Mouse (Mus musculus) CH12.LX (cell line): ENCODE data around the gene Nufip2. TPM values are rescaled to one million over a fixed set of nuclear protein-coding genes. Genes with fewer than 3 reads are reported as not detected.
A peak's percentile ranks its signal among the peaks of the same experiment; 100 is the strongest.

Source experiments
- DNase-seq: peaks from one replicate; pipeline ENCODE4 v3.0.0-alpha.2; 2013; ENCODE audit errors: extremely low read depth
- H3K27ac ChIP-seq: 2 replicates; pipeline ENCODE4 v1.5.1; 2012; ENCODE audit warnings: low read depth, mild to moderate bottlenecking, control low read depth, moderate library complexity; ENCODE audit not compliant: insufficient read depth
- H3K27me3 ChIP-seq: replicated peaks from 2 replicates; pipeline ENCODE3; 2012; ENCODE audit warnings: inconsistent platforms
- H3K36me3 ChIP-seq, 2 experiments: replicated peaks in 1 of 2; 2 replicates each; pipeline versions ENCODE3 to v1.6.1; 2012; ENCODE audit warnings: inconsistent platforms in 1 of 2, low read length in 1 of 2, mild to moderate bottlenecking in 1 of 2, mixed read lengths in 1 of 2, moderate library complexity in 1 of 2; ENCODE audit not compliant: control insufficient read depth in 1 of 2, insufficient read depth in 1 of 2
- H3K4me1 ChIP-seq, 2 experiments: 2 replicates each; pipeline ENCODE4 v1.6.1; 2012; ENCODE audit warnings: inconsistent platforms in 1 of 2, moderate library complexity in 1 of 2; ENCODE audit not compliant: insufficient read depth in 2 of 2, control insufficient read depth in 1 of 2
- H3K4me2 ChIP-seq: 2 replicates; pipeline ENCODE4 v1.6.1; 2012; ENCODE audit warnings: low read depth, mild to moderate bottlenecking, control low read depth; ENCODE audit not compliant: poor library complexity, insufficient read depth, severe bottlenecking
- H3K4me3 ChIP-seq, 3 experiments: fragments of 150-350 bp in 1 of 3; sonication (generic) in 1 of 3; replicated peaks in 1 of 3; 2 replicates each; pipeline versions ENCODE3 to v1.5.1; 2011 to 2012; ENCODE audit warnings: low read depth in 2 of 3, low read length in 2 of 3, mild to moderate bottlenecking in 2 of 3, moderate library complexity in 2 of 3, control low read depth in 1 of 3, improper control_type of control experiment in 1 of 3, inconsistent platforms in 1 of 3, mixed read lengths in 1 of 3; ENCODE audit not compliant: poor library complexity in 1 of 3
- H3K79me2 ChIP-seq: replicated peaks from 2 replicates; pipeline ENCODE4 v1.6.1; 2012; ENCODE audit warnings: mild to moderate bottlenecking, moderate library complexity; ENCODE audit not compliant: control insufficient read depth, poor library complexity, insufficient read depth, severe bottlenecking; ENCODE audit errors: extremely low read depth
- H3K9ac ChIP-seq: 2 replicates; pipeline ENCODE4 v1.6.1; 2012; ENCODE audit warnings: low read depth, mild to moderate bottlenecking, control low read depth, moderate library complexity; ENCODE audit not compliant: insufficient read depth
- H3K9me3 ChIP-seq: replicated peaks from 2 replicates; pipeline ENCODE3; 2012; ENCODE audit warnings: low read length, inconsistent platforms, mixed read lengths
- BHLHE40 ChIP-seq: IDR thresholded peaks from 2 replicates; pipeline ENCODE4 v1.6.1; 2011; ENCODE audit warnings: mild to moderate bottlenecking, low read depth, low read length, improper control_type of control experiment
- CHD2 ChIP-seq: IDR thresholded peaks from 2 replicates; pipeline ENCODE4 v1.6.1; 2011; ENCODE audit warnings: low read length, improper control_type of control experiment
- CTCF ChIP-seq, 2 experiments: IDR thresholded peaks in 1 of 2; conservative IDR thresholded peaks in 1 of 2; 2 replicates each; pipeline ENCODE4 v1.5.1; 2011 to 2012; ENCODE audit warnings: low read depth in 2 of 2, low read length in 2 of 2, improper control_type of control experiment in 1 of 2, inconsistent platforms in 1 of 2, mild to moderate bottlenecking in 1 of 2, moderate library complexity in 1 of 2
- EP300 ChIP-seq: IDR thresholded peaks from 2 replicates; pipeline ENCODE4 v1.6.1; 2011; ENCODE audit warnings: low read length, improper control_type of control experiment
- ETS1 ChIP-seq: conservative IDR thresholded peaks from 2 replicates; pipeline ENCODE4 v1.6.1; 2012; ENCODE audit warnings: low read depth, mild to moderate bottlenecking, inconsistent platforms, low read length, improper control_type of control experiment, moderate library complexity
- GABPA ChIP-seq: IDR thresholded peaks from 2 replicates; pipeline ENCODE4 v1.6.1; 2012; ENCODE audit warnings: low read depth, low read length, improper control_type of control experiment, inconsistent platforms; ENCODE audit not compliant: insufficient replicate concordance
- HCFC1 ChIP-seq: IDR thresholded peaks from 2 replicates; pipeline ENCODE4 v1.6.1; 2012; ENCODE audit warnings: low read depth, mild to moderate bottlenecking, inconsistent platforms, low read length, improper control_type of control experiment
- JUN ChIP-seq: IDR thresholded peaks from 2 replicates; pipeline ENCODE4 v1.6.1; 2011; ENCODE audit warnings: low read depth, mild to moderate bottlenecking, low read length, improper control_type of control experiment, moderate library complexity; ENCODE audit not compliant: insufficient read depth
- MAFK ChIP-seq: IDR thresholded peaks from 2 replicates; pipeline ENCODE4 v1.6.1; 2011; ENCODE audit warnings: low read length, improper control_type of control experiment; ENCODE audit not compliant: insufficient replicate concordance
- MAX ChIP-seq: IDR thresholded peaks from 2 replicates; pipeline ENCODE4 v1.6.1; 2011; ENCODE audit warnings: low read length, improper control_type of control experiment
- MEF2A ChIP-seq: IDR thresholded peaks from 2 replicates; pipeline ENCODE4 v1.6.1; 2014; ENCODE audit warnings: low read depth, mild to moderate bottlenecking, inconsistent platforms, low read length, improper control_type of control experiment, borderline replicate concordance
- MXI1 ChIP-seq: IDR thresholded peaks from 2 replicates; pipeline ENCODE4 v1.6.1; 2011; ENCODE audit warnings: mild to moderate bottlenecking, low read depth, low read length, improper control_type of control experiment
- MYC ChIP-seq: IDR thresholded peaks from 2 replicates; pipeline ENCODE4 v1.6.1; 2011; ENCODE audit warnings: low read depth, mild to moderate bottlenecking, improper control_type of control experiment, low read length
- NRF1 ChIP-seq: IDR thresholded peaks from 2 replicates; pipeline ENCODE4 v1.6.1; 2014; ENCODE audit warnings: low read depth, mild to moderate bottlenecking, inconsistent platforms, low read length, improper control_type of control experiment, moderate library complexity
- PAX5 ChIP-seq: IDR thresholded peaks from 2 replicates; pipeline ENCODE4 v1.6.1; 2012; ENCODE audit warnings: low read length, inconsistent platforms, mixed read lengths
- POLR2AphosphoS2 ChIP-seq: IDR thresholded peaks from 2 replicates; pipeline ENCODE4 v1.6.1; 2011; ENCODE audit warnings: low read depth, low read length, improper control_type of control experiment
- RAD21 ChIP-seq: IDR thresholded peaks from 2 replicates; pipeline ENCODE4 v1.6.1; 2011; ENCODE audit warnings: low read depth, mild to moderate bottlenecking, low read length, improper control_type of control experiment, moderate library complexity
- SIN3A ChIP-seq: IDR thresholded peaks from 2 replicates; pipeline ENCODE4 v1.6.1; 2012; ENCODE audit warnings: low read length, improper control_type of control experiment, inconsistent platforms
- SMC3 ChIP-seq: IDR thresholded peaks from 2 replicates; pipeline ENCODE4 v1.6.1; 2011; ENCODE audit warnings: low read depth, low read length, improper control_type of control experiment
- ZC3H11A ChIP-seq: IDR thresholded peaks from 2 replicates; pipeline ENCODE4 v1.6.1; 2012; ENCODE audit warnings: low read depth, mild to moderate bottlenecking, inconsistent platforms, low read length, improper control_type of control experiment
- ZMIZ1 ChIP-seq: IDR thresholded peaks from 2 replicates; pipeline ENCODE4 v1.6.1; 2012; ENCODE audit warnings: low read depth, mild to moderate bottlenecking, inconsistent platforms, low read length, improper control_type of control experiment
- dilution Hi-C: fragments of 300-500 bp; cut with MboI; formaldehyde crosslinking; loops from 2 replicates; pipeline ENCODE4 v1.14.3; 2020; ENCODE audit warnings: low sequenced_read_pairs; ENCODE audit not compliant: extremely low pct_unique_long_range_greater_than_20kb, extremely low pct_ligation_motif_present
- in situ Hi-C: fragments of 300-500 bp; cut with MboI; formaldehyde crosslinking; loops from 3 replicates; pipeline ENCODE4 v1.14.3; 2019; ENCODE audit warnings: low sequenced_read_pairs, low pct_ligation_motif_present, low pct_unique_long_range_greater_than_20kb, mixed read lengths
- polyA plus RNA-seq: library from polyadenylated mRNA; unstranded; fragments of >175 nt; gene quantifications from 2 replicates; pipeline ENCODE4 v1.2.1, GENCODE M21; 2012; ENCODE audit warnings: low read depth; ENCODE audit not compliant: insufficient read length
- total RNA-seq, 2 experiments: library from RNA; depleted of rRNA; stranded (reverse); fragments of 300-350 nt in 1 of 2; fragments of >200 nt in 1 of 2; gene quantifications; 2 replicates each; pipeline ENCODE4 v1.2.3; 2012 to 2014

The Nufip2 gene
- total and polyA plus RNA-seq, 3 experiments = 29.6 to 53.6 (median 41.2) TPM

GRCm38 (mm10) chr11:77737289-77737688, 51.3 kb downstream of the Nufip2 start:
- no peak overlapping the region for H3K27ac ChIP-seq
- peaks cover 4 to 10% of the 10 kb centered on the region in 2 experiments; a peak in 3 of 4 replicates for H3K4me1 ChIP-seq
- H3K4me3 ChIP-seq = no peak overlapping the region
- peak; percentile 64 for DNase-seq
- in situ Hi-C loops (no loop called here), dilution Hi-C loops (no loop called here)
- no peaks in the 10 kb centered on the region for H3K79me2 ChIP-seq
- no peaks in the 10 kb centered on the region for H3K9me3 ChIP-seq
- peak; percentile 92 to 95 for TF ChIP-seq CTCF (conservative IDR thresholded peaks at IDR 0.05 in 1 of 2, IDR thresholded peaks at IDR 0.05 in 1 of 2; ENCODE audit: low read depth in 2 of 2, low read length in 2 of 2)
- 0 out of 2 replicates have a peak, but pooled peaks have one; percentile 31 for TF ChIP-seq NRF1
- TF ChIP-seq RAD21 = peak; percentile 47
- TF ChIP-seq GABPA = no peak
- TF ChIP-seq ZC3H11A = peak; percentile 37; the same call in 1 of the 2 replicates
- TF ChIP-seq ZMIZ1 = no peak
- no peak for TF ChIP-seq MAX
- TF ChIP-seq SMC3 = peak; percentile 92
- no peak for TF ChIP-seq MXI1
- TF ChIP-seq JUN = no peak
- TF ChIP-seq BHLHE40 = no peak
- no peak overlapping the region for H3K4me2 ChIP-seq
- no peaks in the 10 kb centered on the region for H3K27me3 ChIP-seq
- no peak overlapping the region for H3K9ac ChIP-seq
- H3K36me3 ChIP-seq = no peaks in the 10 kb centered on the region

- DNase-seq = no peak
- TF ChIP-seq SIN3A (no peak), POLR2AphosphoS2 (no peak), ZC3H11A (no peak), RAD21 (no peak), EP300 (no peak), ETS1 (no peak), PAX5 (no peak), MEF2A (no peak), HCFC1 (no peak), MYC (no peak), BHLHE40 (no peak), CHD2 (no peak), MAFK (no peak)
- H3K79me2 ChIP-seq = no peaks in the 10 kb centered on the region
- no peak overlapping the region for H3K27ac ChIP-seq
- H3K9me3 ChIP-seq = no peaks in the 10 kb centered on the region
- no peaks in the 10 kb centered on the region for H3K36me3 ChIP-seq
- dilution Hi-C loops (no loop called here), in situ Hi-C loops (no loop called here)
- H3K4me3 ChIP-seq = no peak overlapping the region
- H3K4me2 ChIP-seq = no peak overlapping the region
- H3K4me1 ChIP-seq = peaks cover 4 to 10% of the 10 kb centered on the region in 2 experiments; a peak in 3 of 4 replicates
- no peaks in the 10 kb centered on the region for H3K27me3 ChIP-seq
- H3K9ac ChIP-seq = no peak overlapping the region
Measured at GRCm38 (mm10) chr11:77738555-77738954, 52.6 kb downstream of the Nufip2 start.
